Mouse (Mus musculus) brain, embryonic 14.5 days (tissue): ENCODE results near the gene Tmem151a.

Source experiments
- CTCF ChIP-seq: fragments of 200-500 bp; IDR thresholded peaks from 2 replicates; pipeline ENCODE4 v1.5.1; 2012; ENCODE audit warnings: inconsistent platforms, mild to moderate bottlenecking, moderate library complexity, borderline replicate concordance; ENCODE audit not compliant: insufficient read depth, insufficient read length; ENCODE audit errors: extremely low read depth
- POLR2A ChIP-seq: fragments of 200-500 bp; IDR thresholded peaks from 2 replicates; pipeline ENCODE4 v1.6.1; 2012; ENCODE audit warnings: mild to moderate bottlenecking, inconsistent platforms, borderline replicate concordance; ENCODE audit not compliant: poor library complexity, insufficient read depth, insufficient read length, severe bottlenecking; ENCODE audit errors: extremely low read depth

DNA sequence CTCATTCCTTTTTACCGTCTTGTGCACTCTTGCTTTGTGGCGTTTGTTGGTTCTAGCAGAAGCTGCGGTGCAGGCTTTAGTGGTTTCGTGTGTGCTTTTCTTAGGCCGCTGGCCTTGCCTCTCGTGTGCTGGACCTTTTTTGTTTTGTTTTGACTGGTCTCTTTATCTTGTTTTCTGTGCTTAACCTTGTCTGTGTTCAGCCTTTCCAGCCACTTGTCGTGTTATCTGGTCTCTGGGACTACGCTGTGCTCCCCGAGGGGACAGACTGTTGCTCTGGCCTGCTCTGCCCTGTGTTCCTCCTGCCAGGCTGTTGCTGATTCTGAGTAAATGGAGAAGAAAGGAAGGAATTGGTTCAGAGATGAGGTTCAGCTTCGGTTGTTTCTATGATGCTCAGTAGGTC is 37.2 kb upstream of the Tmem151a start:
- TF ChIP-seq CTCF = no peak
- no peak for TF ChIP-seq POLR2A
